Mouse (Mus musculus) intestine, embryonic 14.5 days (tissue): ENCODE measurements at regions not wholly inside any gene's neighbourhood (a gene's known extent, or its start where the extent isn't known, plus 50 kb on each side); places are given as distances from the start of the nearest gene placed in this dataset.
A peak's percentile ranks its signal among the peaks of the same experiment; 100 is the strongest.

Experiments
- ATAC-seq: fragments of 200-750 bp; cut with Nextera tagmentation; replicated peaks from 2 replicates; pipeline ENCODE4 v1.8.0; 2017; ENCODE audit warnings: low read depth, moderate number of reproducible peaks, moderate TSS enrichment, moderate library complexity; ENCODE audit not compliant: low FRiP score, low TSS enrichment
- DNase-seq: peaks from one replicate; pipeline ENCODE4 v3.0.0-alpha.2; 2018; ENCODE audit warnings: low spot score
- H3K27ac ChIP-seq: fragments of 300-500 bp; sonication (generic); 2 replicates; pipeline ENCODE4 v1.5.1; 2014; ENCODE audit warnings: low read depth, mild to moderate bottlenecking, control low read depth
- H3K27me3 ChIP-seq: fragments of 300-500 bp; sonication (generic); replicated peaks from 2 replicates; pipeline ENCODE4 v1.6.1; 2014; ENCODE audit warnings: low read length, control low read depth; ENCODE audit not compliant: control insufficient read depth, insufficient read depth
- H3K36me3 ChIP-seq: fragments of 300-500 bp; sonication (generic); 2 replicates; pipeline ENCODE4 v1.6.1; 2014; ENCODE audit warnings: low read length, control low read depth; ENCODE audit not compliant: control insufficient read depth, insufficient read depth
- H3K4me1 ChIP-seq: fragments of 300-500 bp; sonication (generic); replicated peaks from 2 replicates; pipeline ENCODE4 v1.6.1; 2014; ENCODE audit warnings: low read length, control low read depth, mixed read lengths; ENCODE audit not compliant: control insufficient read depth, insufficient read depth
- H3K4me2 ChIP-seq: fragments of 300-500 bp; sonication (generic); 2 replicates; pipeline ENCODE4 v1.6.1; 2014; ENCODE audit warnings: low read length
- H3K4me3 ChIP-seq: fragments of 300-500 bp; sonication (generic); 2 replicates; pipeline ENCODE4 v1.5.1; 2014; ENCODE audit warnings: low read depth, low read length, control low read depth, mixed read lengths
- H3K9ac ChIP-seq: fragments of 300-500 bp; sonication (generic); 2 replicates; pipeline ENCODE4 v1.6.1; 2014; ENCODE audit warnings: mild to moderate bottlenecking, low read length
- H3K9me3 ChIP-seq: fragments of 300-500 bp; sonication (generic); 2 replicates; pipeline ENCODE4 v1.6.1; 2016; ENCODE audit warnings: low read length, control low read depth; ENCODE audit not compliant: control insufficient read depth
- WGBS: fragments of 180-500 bp; shearing (Covaris S2); extraction: QIAGEN DNeasy Blood & Tissue Kit; methylation state at CpG from one replicate; pipeline ENCODE4 v1.1.7; 2014; 5-methylcytosine and 5-hydroxymethylcytosine counted together

DNA sequence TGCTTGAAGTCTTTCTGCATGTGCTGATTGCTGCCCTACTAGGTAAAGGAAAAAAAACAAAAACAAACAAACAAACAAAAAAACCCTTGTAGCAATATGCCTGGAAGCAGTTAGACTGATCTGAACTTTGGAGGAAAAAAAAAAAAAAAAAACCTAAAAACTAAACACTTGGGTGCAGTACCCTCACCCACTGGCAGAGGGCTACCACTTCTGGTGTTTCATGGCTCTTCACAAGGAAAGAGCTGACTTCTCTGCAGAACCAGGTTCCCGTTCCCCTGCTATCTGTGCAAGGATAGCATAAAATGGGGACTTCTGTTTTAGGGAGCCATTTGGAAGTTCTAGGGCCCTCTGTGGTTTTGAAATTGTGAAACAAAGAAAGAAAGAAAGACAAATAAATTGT, 52.2 kb upstream of the Otud4 start:
- 23% methylated on average over 1 of the region's 1 CpGs for WGBS
- ATAC-seq (no peak), DNase-seq (peak; percentile 74)
- Histone ChIP-seq H3K27me3 (no peaks in the 10 kb centered on the region), H3K9ac (no peak overlapping the region), H3K4me3 (no peak overlapping the region), H3K27ac (no peak overlapping the region), H3K4me2 (no peak overlapping the region), H3K4me1 (no peaks in the 10 kb centered on the region), H3K36me3 (no peaks in the 10 kb centered on the region), H3K9me3 (no peaks in the 10 kb centered on the region)

DNA sequence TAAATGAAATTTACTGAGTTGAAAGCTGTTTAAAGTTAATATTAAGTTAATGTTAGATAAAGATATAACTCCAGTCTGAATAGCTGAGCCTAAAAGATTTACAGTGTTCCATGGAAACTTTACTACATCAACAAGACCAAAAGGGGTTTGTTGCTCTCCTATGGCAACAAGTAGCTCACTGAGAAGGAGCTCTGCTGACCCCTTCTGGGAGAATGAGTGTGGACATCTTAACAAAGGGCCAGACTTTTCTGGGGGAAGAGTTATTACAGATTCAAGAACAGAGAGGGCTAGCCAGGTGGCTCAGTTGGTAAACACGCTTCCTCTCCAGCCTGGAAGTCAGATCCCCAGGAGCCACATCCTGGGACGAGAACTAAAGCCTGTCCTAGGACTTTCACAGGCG, 54.5 kb upstream of the Otud4 start:
- H3K36me3 ChIP-seq = no peaks in the 10 kb centered on the region
- no peak overlapping the region for H3K4me3 ChIP-seq
- H3K27ac ChIP-seq = no peak overlapping the region
- no peak overlapping the region for H3K4me2 ChIP-seq
- H3K4me1 ChIP-seq = no peaks in the 10 kb centered on the region
- DNase-seq (peak; percentile 68), ATAC-seq (no peak)
- WGBS = 28% methylated on average over 3 of the region's 3 CpGs
- no peaks in the 10 kb centered on the region for H3K27me3 ChIP-seq
- H3K9ac ChIP-seq = no peak overlapping the region
- H3K9me3 ChIP-seq = no peaks in the 10 kb centered on the region

DNA sequence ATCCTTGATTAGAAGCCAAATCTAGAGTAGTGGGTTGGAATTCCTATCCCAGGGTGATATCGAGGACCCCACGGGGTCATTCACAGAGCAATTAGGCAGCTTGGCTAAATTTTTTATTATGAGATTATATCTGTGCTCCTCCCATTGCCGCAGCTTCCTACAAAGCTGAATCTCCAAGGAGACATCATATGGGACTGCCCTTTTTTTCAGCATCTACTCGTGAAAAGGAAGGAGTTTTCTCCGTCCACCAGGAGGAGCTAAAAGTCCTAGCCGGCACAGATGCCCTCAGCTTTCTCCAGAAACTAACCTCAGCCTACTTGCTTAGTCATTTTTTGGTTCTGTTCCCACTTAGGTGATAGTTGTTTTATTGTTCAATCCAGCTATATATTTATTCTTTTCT, 56.1 kb upstream of the Otud4 start:
- Histone ChIP-seq H3K36me3 (no peaks in the 10 kb centered on the region), H3K4me1 (no peaks in the 10 kb centered on the region), H3K9ac (no peak overlapping the region), H3K9me3 (no peaks in the 10 kb centered on the region), H3K4me2 (no peak overlapping the region), H3K27me3 (no peaks in the 10 kb centered on the region), H3K27ac (no peak overlapping the region), H3K4me3 (no peak overlapping the region)
- 32% methylated on average over 6 of the region's 6 CpGs for WGBS
- DNase-seq (no peak), ATAC-seq (no peak)

DNA sequence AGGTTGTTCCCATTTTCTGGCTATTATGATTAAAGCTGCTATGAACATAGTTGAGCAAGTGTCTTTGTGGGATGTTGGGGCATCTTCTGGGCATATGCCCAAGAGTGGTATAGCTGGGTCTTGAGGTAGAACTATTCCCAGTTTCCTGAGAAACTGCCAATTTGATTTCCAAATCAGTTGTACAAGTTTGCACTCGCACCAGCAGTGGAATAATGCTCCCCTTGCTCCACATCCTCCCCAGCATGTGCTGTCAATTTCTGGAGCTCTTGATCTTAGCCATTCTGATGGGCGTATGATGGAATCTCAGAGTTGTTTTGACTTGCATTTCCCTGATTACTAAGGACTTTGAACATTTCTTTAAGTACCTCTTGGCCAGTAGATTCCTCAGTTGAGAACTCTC, 57.2 kb upstream of the Otud4 start:
- no peaks in the 10 kb centered on the region for H3K36me3 ChIP-seq
- no peak overlapping the region for H3K4me2 ChIP-seq
- H3K27me3 ChIP-seq = no peaks in the 10 kb centered on the region
- ATAC-seq = no peak
- H3K27ac ChIP-seq = no peak overlapping the region
- no peak overlapping the region for H3K9ac ChIP-seq
- no peaks in the 10 kb centered on the region for H3K4me1 ChIP-seq
- no peak overlapping the region for H3K4me3 ChIP-seq
- 79% methylated on average over 2 of the region's 2 CpGs for WGBS
- no peak for DNase-seq
- no peaks in the 10 kb centered on the region for H3K9me3 ChIP-seq

DNA sequence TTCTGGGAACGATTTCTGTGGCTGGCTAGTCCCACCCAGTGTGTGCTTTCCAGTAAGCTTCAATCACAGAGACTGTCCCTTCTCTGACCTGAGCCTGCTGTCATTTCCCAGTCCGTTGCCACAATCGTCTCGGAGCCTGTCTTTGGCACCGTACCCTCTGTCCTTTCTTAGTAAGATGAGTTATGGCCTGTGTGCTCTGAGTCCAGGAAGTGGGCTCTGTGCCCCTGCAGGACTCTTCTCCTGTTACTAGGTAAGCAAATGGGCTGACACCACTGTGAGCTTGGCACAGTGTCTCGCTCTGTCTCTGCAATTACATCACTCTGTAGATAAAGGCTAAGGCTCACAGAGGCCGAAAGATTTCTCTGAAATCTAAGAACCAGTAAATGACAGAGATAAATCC, 63.3 kb upstream of the Otud4 start:
- H3K36me3 ChIP-seq = no peaks in the 10 kb centered on the region
- H3K9me3 ChIP-seq = no peaks in the 10 kb centered on the region
- H3K4me2 ChIP-seq = no peak overlapping the region
- WGBS = 52% methylated on average over 7 of the region's 7 CpGs
- H3K9ac ChIP-seq = no peak overlapping the region
- no peaks in the 10 kb centered on the region for H3K27me3 ChIP-seq
- no peak overlapping the region for H3K4me3 ChIP-seq
- DNase-seq (no peak), ATAC-seq (no peak)
- no peak overlapping the region for H3K27ac ChIP-seq
- H3K4me1 ChIP-seq = peaks cover 3% of the 10 kb centered on the region; the same call in 1 of the 2 replicates

DNA sequence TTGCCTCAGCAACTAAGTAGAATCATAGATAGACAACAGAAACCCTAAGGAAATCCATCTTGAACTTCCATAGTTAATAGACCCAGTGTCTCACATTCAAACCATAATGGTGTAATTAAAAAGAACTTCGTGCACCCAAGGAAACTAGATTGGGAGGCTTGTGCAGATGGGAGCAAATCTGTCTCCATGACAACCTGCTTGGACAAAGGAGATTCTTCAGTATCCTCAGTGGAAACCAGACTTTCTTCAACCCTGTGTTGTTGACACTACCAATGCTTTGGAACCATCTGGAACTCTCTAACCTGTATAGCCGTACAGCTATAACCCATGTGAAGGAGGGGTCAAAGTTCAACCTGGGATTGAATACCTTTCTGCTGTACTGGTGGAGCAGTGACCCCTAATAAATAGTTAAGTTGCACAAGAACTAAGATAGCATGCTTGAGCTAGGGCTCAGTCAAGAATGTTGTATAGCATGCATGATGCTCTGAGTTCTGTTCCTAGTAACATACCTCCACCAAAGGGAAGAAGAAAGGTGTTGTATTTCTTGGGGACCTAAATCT, 64.2 kb upstream of the Otud4 start:
- DNase-seq (no peak), ATAC-seq (0 out of 2 replicates have a peak, but pooled peaks have one; percentile 55)
- 54% methylated on average over 2 of the region's 2 CpGs for WGBS
- Histone ChIP-seq H3K4me1 (peaks cover 3% of the 10 kb centered on the region; the same call in 1 of the 2 replicates), H3K4me2 (no peak overlapping the region), H3K4me3 (no peak overlapping the region), H3K9ac (no peak overlapping the region), H3K9me3 (no peaks in the 10 kb centered on the region), H3K36me3 (no peaks in the 10 kb centered on the region), H3K27ac (no peak overlapping the region), H3K27me3 (no peaks in the 10 kb centered on the region)

DNA sequence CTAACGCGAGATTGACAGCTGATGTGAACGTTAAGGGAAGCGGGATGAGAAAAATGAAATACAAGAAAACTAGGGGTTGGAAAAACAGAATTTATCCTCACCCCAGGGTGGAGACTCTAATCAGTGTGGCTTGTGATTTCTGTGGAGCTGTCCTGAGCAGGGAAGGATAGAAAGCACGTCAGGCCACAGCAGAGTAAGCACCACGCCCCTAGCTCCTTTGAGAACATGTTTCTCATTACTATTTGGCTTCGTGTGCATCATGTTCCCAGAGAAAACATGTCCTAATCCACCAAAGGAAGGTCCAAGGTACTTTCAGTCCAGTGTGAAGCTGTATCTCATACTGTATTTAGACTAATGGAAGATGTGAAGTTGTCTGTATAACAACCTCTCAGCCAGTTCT, 65.9 kb upstream of the Otud4 start:
- Histone ChIP-seq H3K27ac (no peak overlapping the region), H3K9me3 (no peaks in the 10 kb centered on the region), H3K4me3 (no peak overlapping the region), H3K36me3 (no peaks in the 10 kb centered on the region), H3K4me2 (no peak overlapping the region), H3K9ac (no peak overlapping the region), H3K27me3 (no peaks in the 10 kb centered on the region), H3K4me1 (peaks cover 3% of the 10 kb centered on the region; the same call in 1 of the 2 replicates)
- ATAC-seq = no peak
- 88% methylated on average over 7 of the region's 7 CpGs for WGBS
- no peak for DNase-seq

DNA sequence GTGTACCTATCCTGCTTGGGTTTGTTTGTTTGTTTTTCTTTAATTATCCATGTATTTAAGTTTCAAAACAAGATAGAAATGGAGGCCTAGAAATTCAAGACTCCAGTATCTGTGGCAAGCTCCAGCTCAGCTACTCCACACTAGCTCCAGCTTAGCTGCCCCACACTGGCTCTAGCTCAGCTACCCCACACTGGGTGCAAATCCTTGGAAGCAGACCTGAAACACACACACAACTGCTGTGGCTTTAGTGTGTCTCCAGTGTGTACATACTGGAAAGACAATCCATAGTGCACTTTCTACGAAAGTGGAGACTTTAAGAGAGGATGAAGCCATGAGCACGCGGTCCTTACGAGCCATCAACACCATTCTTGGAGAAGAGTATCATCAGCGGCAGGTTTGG, 66.9 kb upstream of the Otud4 start:
- Histone ChIP-seq H3K27ac (no peak overlapping the region), H3K4me2 (no peak overlapping the region), H3K36me3 (no peaks in the 10 kb centered on the region), H3K9ac (no peak overlapping the region), H3K27me3 (no peaks in the 10 kb centered on the region), H3K9me3 (no peaks in the 10 kb centered on the region), H3K4me1 (peaks cover 3% of the 10 kb centered on the region; the same call in 1 of the 2 replicates), H3K4me3 (no peak overlapping the region)
- 97% methylated on average over 5 of the region's 5 CpGs for WGBS
- ATAC-seq = no peak
- DNase-seq = no peak

DNA sequence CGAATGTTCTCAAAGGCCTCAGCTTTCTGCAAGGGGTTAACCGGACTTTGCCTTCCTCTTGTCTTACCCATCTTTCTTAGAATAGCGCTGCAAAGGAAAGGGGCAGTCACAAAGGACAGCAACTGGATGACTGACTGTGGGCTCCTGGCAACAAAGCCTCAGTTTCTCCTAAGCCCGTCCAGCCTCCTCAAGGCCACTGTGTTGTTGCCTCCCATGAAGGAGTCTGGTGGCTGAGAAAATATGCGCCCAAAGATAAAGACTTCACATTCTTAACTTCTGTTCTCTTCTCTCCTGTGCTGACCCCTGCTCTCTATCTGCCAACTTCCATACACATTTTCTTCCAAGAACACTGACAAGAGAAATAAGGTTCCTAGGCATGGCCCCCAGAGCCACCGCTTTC, 76.3 kb upstream of the Otud4 start:
- no peak for DNase-seq
- 83% methylated on average over 6 of the region's 6 CpGs for WGBS

More for the DNA sequence above, 76.3 kb upstream of the Otud4 start:
- Histone ChIP-seq H3K4me3 (no peak overlapping the region), H3K4me1 (no peaks in the 10 kb centered on the region), H3K4me2 (no peak overlapping the region), H3K9ac (no peak overlapping the region), H3K9me3 (no peaks in the 10 kb centered on the region), H3K27me3 (no peaks in the 10 kb centered on the region), H3K27ac (no peak overlapping the region), H3K36me3 (no peaks in the 10 kb centered on the region)
- ATAC-seq = no peak
